Mouse (Mus musculus): Measurements from ENCODE around the gene Olfr373. TPM values are rescaled to one million over a fixed set of nuclear protein-coding genes. Genes with fewer than 3 reads are reported as not detected.

Gene Olfr373
- total RNA-seq, 2 experiments from 2014 or later: not detected

GRCm38 (mm10) chr8:72132417-72132816, 49.4 kb downstream of the Olfr373 start:
- intact Hi-C loops (cut with DNase I; ENCODE audit: low total_unique reads): no loop called here
- DNase-seq: no peak

GRCm38 (mm10) chr8:72132891-72133290, 49.9 kb downstream of the Olfr373 start:
- intact Hi-C loops (cut with DNase I; ENCODE audit: low total_unique reads): no loop called here
- no peak for DNase-seq

DNA sequence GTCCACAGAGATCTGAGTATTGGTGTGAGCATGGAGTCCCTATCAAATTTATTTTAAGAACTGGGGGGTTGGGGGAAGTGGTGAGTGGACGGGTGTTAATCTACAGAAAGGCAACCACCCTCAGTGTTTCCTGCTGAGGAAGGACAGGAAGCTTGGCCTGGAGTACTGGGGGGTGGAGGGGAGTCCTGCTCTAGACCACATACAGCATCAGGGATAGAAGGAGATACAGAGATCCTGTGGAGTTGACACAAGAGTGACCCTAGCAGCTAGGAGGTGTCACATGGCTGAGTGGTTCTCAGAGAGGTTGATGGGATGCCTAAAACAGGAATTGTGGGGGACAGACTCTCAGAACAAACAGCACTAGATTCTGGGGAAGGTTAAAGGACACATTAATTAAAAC, 50.5 kb downstream of the Olfr373 start:
- intact Hi-C loops (cut with DNase I; ENCODE audit: low total_unique reads): no loop called here
- no peak for DNase-seq

GRCm38 (mm10) chr8:72134756-72135445, 51.9 kb downstream of the Olfr373 start, which contains the start of gene Tpm4:
Gene Tpm4 (plus strand): TSS chr8:72134975.
- intact Hi-C loops (cut with DNase I; ENCODE audit: low total_unique reads): no loop called here
- peak; percentile 72 for DNase-seq

DNA sequence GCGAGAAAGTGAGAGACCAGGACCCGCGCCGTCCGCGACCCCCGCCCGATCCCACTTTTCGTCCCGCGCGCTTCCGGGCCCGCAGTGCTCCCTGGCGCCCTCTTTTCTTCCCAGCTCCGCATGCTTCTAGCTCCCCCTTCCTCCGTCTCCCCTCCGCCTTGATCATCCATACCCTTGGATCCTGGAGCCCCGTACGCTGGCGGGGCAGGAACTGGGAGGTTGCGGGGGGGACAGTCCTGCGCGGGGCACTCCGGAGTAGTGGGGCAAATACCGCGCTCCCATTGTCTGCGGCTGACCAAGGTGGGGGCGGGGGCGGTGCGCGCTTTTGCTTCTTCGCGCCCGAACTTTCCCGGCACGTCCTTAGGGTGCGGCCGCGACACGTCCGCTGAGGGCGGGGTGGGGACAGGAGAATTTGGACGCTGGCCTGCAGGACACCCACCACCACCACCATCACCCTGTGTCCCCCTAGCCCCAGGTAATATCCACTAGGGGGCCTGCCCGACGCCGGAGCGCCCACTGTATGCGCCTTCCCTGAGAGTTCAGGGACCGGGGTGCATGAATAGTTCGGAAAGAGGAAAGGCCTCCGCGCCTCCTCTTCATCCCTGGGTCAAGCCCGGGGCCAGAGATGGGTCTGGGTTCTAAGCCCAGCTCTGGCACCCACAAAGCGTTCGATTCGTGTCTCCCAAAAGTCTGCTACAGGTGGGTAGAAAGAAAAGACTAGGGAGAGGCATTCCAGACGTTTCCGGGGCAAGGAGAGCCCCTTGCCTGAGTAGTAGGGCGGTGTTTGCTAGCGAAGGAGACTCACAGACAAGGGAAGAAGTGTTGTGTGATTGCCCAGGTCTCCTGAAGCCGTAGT, 52.7 kb downstream of the Olfr373 start:
- intact Hi-C loops (cut with DNase I; ENCODE audit: low total_unique reads): no loop called here
- DNase-seq: peak; percentile 41

GRCm38 (mm10) chr8:72136302-72136978, 53.5 kb downstream of the Olfr373 start:
- DNase-seq: peak; percentile 67
- intact Hi-C loops (cut with DNase I; ENCODE audit: low total_unique reads): no loop called here

DNA sequence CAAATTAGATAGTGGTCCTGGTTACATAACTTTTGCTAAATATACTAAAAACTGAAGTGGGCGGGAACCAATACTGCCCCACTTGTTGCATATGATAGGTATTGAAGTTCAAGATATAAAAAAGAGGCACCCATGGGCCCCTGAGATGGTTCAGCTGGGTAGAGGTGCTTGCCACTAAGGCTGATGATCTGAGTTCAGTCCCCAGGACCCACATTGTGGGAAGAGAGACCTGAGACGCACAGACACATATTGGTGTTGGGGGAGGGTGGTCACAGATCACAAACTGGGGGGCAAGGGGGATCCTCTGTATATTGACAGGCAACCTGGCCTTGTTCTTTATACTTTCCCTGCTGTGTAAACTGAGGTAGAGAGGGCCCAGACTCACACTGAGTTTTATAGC, 54.5 kb downstream of the Olfr373 start:
- no peak for DNase-seq
- intact Hi-C loops (cut with DNase I; ENCODE audit: low total_unique reads): no loop called here

DNA sequence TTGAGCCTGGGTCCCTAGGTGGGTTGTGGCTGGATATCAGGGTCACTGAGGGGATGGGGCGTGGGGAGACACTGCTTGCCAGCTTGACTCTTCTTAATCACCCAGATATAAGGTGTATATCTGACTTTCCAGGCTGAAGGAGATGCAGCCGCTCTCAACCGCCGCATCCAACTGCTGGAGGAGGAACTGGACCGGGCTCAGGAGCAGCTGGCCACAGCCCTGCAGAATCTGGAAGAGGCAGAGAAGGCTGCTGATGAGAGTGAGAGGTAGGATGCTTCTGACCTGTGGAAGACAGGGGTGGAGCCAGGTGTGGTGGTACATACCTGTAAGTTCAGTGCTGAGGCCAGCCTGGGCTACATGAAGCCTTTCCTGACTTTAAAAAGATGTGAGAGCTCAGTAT, 55.5 kb downstream of the Olfr373 start:
- intact Hi-C loops (cut with DNase I; ENCODE audit: low total_unique reads): no loop called here
- no peak for DNase-seq

GRCm38 (mm10) chr8:72143256-72143824, 60.4 kb downstream of the Olfr373 start:
- intact Hi-C loops (cut with DNase I; ENCODE audit: low total_unique reads): no loop called here
- DNase-seq: no peak

DNA sequence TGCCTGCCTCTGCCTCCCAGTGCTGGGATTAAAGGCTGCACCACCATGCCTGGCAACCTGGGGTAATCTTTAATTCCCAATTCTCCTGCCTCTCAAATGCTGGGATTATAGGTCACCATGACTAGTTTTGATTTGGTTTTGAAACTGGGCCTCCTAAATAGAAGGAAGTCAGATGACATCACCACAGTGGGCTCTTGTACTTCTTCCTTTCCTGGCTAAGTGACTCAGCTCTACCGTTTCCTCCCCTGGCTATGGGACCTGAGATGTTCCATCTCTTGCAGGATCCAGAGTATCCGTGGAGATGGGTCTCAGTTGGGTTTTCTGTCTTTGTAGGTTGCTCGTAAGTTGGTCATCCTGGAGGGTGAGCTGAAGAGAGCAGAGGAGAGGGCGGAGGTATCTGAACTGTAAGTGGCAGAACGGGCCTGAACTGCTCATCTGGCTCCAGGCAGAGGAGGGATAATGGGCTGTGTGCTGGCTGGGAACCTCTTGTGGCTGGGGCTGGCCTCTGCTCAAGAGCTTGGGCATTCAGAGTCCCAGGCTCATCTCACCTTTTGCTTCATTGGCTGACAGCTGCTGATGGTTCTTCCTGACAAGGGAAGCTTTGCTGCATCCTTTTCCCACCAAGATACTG, 61.5 kb downstream of the Olfr373 start:
- intact Hi-C loops (cut with DNase I; ENCODE audit: low total_unique reads): no loop called here

DNA sequence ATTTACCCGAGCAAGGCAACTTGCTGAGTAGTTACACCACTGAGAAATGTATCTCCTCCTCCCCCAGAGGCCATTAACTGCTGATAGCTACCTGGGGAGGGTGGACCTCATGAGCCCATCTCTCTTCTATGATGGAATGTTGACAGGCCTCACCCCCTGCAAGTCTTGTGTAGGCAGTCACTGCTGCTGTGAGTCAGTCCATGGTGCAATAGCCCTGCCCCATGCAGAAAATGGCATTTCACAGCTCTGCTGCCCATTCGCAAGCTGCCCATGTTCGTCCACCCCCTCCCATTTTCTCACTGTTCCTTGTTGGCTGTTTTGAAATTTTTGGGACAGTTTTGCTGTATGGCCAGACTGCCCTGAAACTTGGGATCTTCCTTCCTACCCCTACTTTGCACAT, 62.5 kb downstream of the Olfr373 start:
- intact Hi-C loops (cut with DNase I; ENCODE audit: low total_unique reads): no loop called here
- no peak for DNase-seq

More for the DNA sequence above, 61.5 kb downstream of the Olfr373 start:
- no peak for DNase-seq

GRCm38 (mm10) chr8:72146056-72146455, 63.1 kb downstream of the Olfr373 start:
- DNase-seq: no peak
- intact Hi-C loops (cut with DNase I; ENCODE audit: low total_unique reads): no loop called here

DNA sequence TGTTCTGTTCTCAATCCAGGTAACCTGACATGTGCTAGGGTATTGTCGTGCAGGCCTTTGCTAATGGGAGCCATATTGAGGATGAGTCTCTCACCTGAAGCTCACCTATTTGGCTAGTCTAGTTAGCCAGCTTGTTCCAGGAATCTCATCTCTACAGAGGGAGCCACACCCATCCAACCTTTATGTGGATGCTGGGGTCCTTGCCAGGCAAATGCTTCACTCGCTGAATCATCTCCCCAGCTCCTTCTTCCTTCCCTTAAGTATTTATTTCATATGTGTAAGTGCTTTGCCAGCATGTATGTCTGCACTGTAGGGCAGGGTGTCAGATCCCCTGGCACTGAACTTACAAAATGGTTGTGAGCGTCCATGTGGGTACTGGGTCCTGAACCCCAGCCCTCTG, 63.6 kb downstream of the Olfr373 start:
- DNase-seq: no peak
- intact Hi-C loops (cut with DNase I; ENCODE audit: low total_unique reads): no loop called here

GRCm38 (mm10) chr8:72147266-72147665, 64.3 kb downstream of the Olfr373 start:
- DNase-seq: no peak
- intact Hi-C loops (cut with DNase I; ENCODE audit: low total_unique reads): no loop called here

- intact Hi-C loops (cut with DNase I; ENCODE audit: low total_unique reads): no loop called here
Observed at GRCm38 (mm10) chr8:72149056-72149455, 66.1 kb downstream of the Olfr373 start.

DNA sequence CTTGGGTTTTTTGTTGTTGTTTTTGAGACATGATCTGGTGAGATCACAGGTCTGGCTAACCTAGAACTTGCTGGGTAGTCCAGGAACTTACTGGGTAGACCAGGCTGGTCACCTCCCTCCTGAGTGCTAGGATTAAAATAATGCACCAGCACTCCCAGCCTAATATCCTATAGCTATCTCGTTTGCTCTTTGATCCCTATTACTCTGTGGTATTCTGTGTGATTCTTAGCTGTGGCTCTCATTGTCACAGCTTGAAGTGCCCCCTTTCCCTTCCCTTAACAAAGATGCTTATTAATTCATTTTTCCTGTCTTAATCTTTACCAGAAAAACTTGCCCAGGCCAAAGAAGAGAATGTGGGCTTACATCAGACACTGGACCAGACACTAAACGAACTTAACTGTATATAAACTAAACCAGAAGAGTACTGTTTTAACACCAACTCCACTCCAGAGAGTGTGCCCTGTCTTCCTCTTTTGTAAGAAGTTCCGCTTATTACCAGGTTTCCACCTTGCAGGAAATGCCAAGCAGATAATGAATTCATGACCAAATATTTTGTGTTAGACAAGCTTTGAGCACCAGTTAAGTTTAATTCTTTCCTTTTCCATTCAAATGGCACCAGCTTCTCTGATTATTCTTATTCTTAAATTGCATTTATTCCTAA, 68.6 kb downstream of the Olfr373 start:
- DNase-seq: no peak
- intact Hi-C loops (cut with DNase I; ENCODE audit: low total_unique reads): no loop called here

More at GRCm38 (mm10) chr8:72149056-72149455, 66.1 kb downstream of the Olfr373 start:
- no peak for DNase-seq

Measured in gastrocnemius, postnatal 14 days (tissue).